Mouse (Mus musculus): ENCODE measurements at regions not wholly inside any gene's neighbourhood (a gene's known extent, or its start where the extent isn't known, plus 50 kb on each side); places are given as distances from the start of the nearest gene placed in this dataset.

DNA sequence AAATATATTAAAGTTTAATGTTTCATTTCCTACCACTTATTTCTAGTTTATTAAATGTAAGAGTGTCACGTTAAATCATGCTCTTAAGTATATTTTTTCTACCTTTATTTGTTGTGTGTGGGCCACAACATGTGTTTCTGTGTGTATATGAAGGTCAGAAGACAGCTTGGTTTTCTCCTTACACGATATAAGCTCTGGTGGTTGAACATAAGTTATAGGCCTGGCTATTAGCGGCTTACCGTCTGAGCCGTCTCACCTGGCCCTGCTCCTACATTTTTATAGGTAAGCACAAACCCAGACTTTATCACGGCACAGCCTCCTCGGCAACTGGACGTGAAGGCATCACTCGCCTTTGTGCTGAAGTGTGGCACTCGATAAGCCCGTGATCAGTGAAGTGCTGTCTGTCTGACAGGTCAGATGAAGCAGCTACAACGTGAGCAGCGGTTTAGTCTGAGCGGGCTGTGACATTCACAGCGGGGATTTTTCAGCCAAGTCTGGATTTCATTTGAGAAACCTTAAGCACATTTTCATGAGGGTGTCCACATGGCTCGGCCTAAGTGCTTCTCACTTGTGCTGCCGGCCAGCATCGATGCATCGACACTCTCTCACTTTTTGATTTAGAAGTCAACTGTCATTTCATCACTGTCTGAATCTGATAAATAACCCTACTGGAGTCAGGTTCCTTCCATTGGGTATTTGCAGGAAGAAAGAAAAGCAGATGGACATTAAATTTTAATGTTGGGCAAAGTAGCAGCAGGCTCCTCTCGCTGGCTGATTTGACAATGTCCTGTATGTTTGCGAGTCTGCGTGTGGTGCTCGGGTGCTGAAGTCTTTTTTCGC is 950.0 kb downstream of the Adgrl3 start:
- H3K9me3 ChIP-seq (ENCODE audit: low read length): no peaks in the 10 kb centered on the region
- no peaks in the 10 kb centered on the region for H3K27me3 ChIP-seq (replicated peaks; ENCODE audit: insufficient read depth, low read length)
- no peak overlapping the region for H3K27ac ChIP-seq (ENCODE audit: low read length)
- no peak for ATAC-seq
- no peak overlapping the region for H3K9ac ChIP-seq (replicated peaks; ENCODE audit: low read depth)
- DNase-seq (ENCODE audit: low spot score): no peak
- 71% methylated on average over 24 of the region's 24 CpGs for WGBS
- no peaks in the 10 kb centered on the region for H3K36me3 ChIP-seq (ENCODE audit: insufficient read depth, low read length)
- no peak overlapping the region for H3K4me2 ChIP-seq (replicated peaks; ENCODE audit: low read depth, low read length)
- no peak overlapping the region for H3K4me3 ChIP-seq (ENCODE audit: low read depth, low read length)
- no peak for TF ChIP-seq EP300 (IDR thresholded peaks at IDR 0.05)
- no peak for TF ChIP-seq CTCF (IDR thresholded peaks at IDR 0.05)
- H3K4me1 ChIP-seq (ENCODE audit: insufficient read depth, low read depth, low read length): no peaks in the 10 kb centered on the region

DNA sequence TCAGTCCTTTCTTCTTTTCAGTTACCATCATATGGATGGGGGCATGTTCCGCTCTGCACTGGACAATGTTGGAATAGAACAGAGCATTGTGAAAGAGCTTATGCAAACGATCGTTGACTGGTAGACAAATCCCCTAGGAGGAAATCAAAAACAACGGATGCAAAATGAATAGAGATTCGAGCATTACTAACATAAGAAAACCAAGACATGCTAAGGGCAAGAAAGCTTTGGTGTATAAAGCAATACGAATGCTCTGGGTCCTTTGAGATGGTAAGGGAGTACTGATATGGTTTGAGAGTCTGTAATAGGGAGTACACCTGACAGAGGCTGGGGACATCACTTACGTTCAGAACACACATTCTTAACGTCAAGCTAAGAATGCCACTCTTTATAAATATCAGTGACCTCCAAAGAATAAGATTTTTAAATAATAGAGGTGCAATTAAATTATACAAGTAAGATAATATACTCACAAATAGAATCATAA is 950.6 kb downstream of the Adgrl3 start:
- no peak for ATAC-seq
- H3K36me3 ChIP-seq (ENCODE audit: insufficient read depth, low read length): no peaks in the 10 kb centered on the region
- TF ChIP-seq CTCF (IDR thresholded peaks at IDR 0.05) (no peak), EP300 (IDR thresholded peaks at IDR 0.05) (no peak)
- H3K27ac ChIP-seq (ENCODE audit: low read length): no peak overlapping the region
- DNase-seq (ENCODE audit: low spot score): no peak
- no peak overlapping the region for H3K4me2 ChIP-seq (replicated peaks; ENCODE audit: low read depth, low read length)
- H3K4me1 ChIP-seq (ENCODE audit: insufficient read depth, low read depth, low read length): no peaks in the 10 kb centered on the region
- no peak overlapping the region for H3K4me3 ChIP-seq (ENCODE audit: low read depth, low read length)
- H3K9me3 ChIP-seq (ENCODE audit: low read length): no peaks in the 10 kb centered on the region
- no peak overlapping the region for H3K9ac ChIP-seq (replicated peaks; ENCODE audit: low read depth)
- 85% methylated on average over 8 of the region's 8 CpGs for WGBS
- no peaks in the 10 kb centered on the region for H3K27me3 ChIP-seq (replicated peaks; ENCODE audit: insufficient read depth, low read length)

DNA sequence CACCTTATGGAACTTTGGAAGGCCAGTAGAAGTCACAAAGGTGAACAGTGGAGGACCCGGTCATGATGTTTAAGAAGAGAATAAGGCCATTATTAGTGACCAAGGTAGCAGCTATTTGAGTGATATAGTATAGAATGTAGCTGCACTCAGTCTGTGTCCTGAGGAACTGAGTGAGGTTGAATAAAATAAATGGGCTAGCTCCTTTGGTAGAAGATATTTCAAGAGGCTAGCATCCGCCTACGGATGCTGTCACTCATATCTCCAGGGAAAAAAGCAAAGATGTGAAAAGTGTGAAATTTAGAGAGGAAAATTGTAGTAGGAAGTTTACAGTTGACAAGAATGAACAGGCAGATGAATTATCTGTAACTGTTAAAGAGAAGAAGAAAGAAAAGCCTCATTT is 956.6 kb downstream of the Adgrl3 start:
- DNase-seq (ENCODE audit: low spot score) (no peak), ATAC-seq (no peak)
- Histone ChIP-seq H3K9ac (replicated peaks; ENCODE audit: low read depth) (no peak overlapping the region), H3K4me2 (replicated peaks; ENCODE audit: low read depth, low read length) (no peak overlapping the region), H3K4me1 (ENCODE audit: insufficient read depth, low read depth, low read length) (no peaks in the 10 kb centered on the region), H3K9me3 (ENCODE audit: low read length) (no peaks in the 10 kb centered on the region), H3K36me3 (ENCODE audit: insufficient read depth, low read length) (no peaks in the 10 kb centered on the region), H3K27me3 (replicated peaks; ENCODE audit: insufficient read depth, low read length) (no peaks in the 10 kb centered on the region), H3K4me3 (ENCODE audit: low read depth, low read length) (no peak overlapping the region), H3K27ac (ENCODE audit: low read length) (no peak overlapping the region)
- 92% methylated on average over 3 of the region's 3 CpGs for WGBS
- TF ChIP-seq EP300 (IDR thresholded peaks at IDR 0.05): no peak
- no peak for TF ChIP-seq CTCF (IDR thresholded peaks at IDR 0.05)

DNA sequence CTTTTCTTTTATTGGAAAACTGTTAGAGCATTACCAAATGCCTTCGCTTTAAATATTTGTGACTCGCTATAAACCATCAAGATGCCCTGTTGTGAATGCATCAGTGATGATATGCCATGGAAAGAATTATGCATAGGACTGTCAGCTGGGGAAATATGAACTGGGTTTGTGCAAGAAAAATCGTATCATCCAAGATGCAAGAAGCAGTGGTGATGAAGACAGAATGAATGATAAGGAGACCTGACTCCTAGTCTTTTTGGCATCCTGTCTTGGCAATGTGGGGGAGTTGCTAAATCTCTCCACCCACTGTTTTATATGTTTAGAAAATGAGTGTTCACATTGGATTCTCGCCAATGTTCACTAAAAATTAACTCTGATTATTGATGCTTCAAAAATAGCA is 963.4 kb downstream of the Adgrl3 start:
- TF ChIP-seq CTCF (IDR thresholded peaks at IDR 0.05): no peak
- TF ChIP-seq EP300 (IDR thresholded peaks at IDR 0.05): no peak
- Histone ChIP-seq H3K4me2 (replicated peaks; ENCODE audit: low read depth, low read length) (no peak overlapping the region), H3K36me3 (ENCODE audit: insufficient read depth, low read length) (no peaks in the 10 kb centered on the region), H3K27me3 (replicated peaks; ENCODE audit: insufficient read depth, low read length) (no peaks in the 10 kb centered on the region), H3K4me1 (ENCODE audit: insufficient read depth, low read depth, low read length) (no peaks in the 10 kb centered on the region), H3K27ac (ENCODE audit: low read length) (no peak overlapping the region), H3K4me3 (ENCODE audit: low read depth, low read length) (no peak overlapping the region), H3K9ac (replicated peaks; ENCODE audit: low read depth) (no peak overlapping the region), H3K9me3 (ENCODE audit: low read length) (no peaks in the 10 kb centered on the region)
- ATAC-seq: no peak
- WGBS: 65% methylated on average over 4 of the region's 4 CpGs
- DNase-seq (ENCODE audit: low spot score): no peak

DNA sequence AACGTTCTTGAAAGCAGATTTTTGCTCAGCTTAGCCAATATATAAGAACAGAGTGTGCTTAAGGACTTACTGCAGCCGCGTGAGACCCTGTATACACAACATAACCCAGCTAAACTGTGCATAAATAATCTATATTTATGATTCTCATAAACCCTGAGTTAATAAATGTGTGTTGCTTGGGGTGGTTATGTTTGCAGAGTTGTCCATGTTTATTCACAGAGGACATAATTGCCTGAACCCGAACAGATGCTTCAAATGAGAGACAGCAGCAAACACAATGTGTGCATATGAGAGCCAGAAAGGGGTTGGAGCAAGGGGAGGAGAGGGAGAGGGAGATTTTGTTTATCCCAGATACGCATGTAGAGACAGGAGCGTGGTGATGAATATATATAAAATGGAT is 968.1 kb downstream of the Adgrl3 start:
- ATAC-seq (no peak), DNase-seq (ENCODE audit: low spot score) (no peak)
- no peak for TF ChIP-seq EP300 (IDR thresholded peaks at IDR 0.05)
- TF ChIP-seq CTCF (IDR thresholded peaks at IDR 0.05): no peak
- Histone ChIP-seq H3K9ac (replicated peaks; ENCODE audit: low read depth) (no peak overlapping the region), H3K27me3 (replicated peaks; ENCODE audit: insufficient read depth, low read length) (no peaks in the 10 kb centered on the region), H3K4me3 (ENCODE audit: low read depth, low read length) (no peak overlapping the region), H3K4me2 (replicated peaks; ENCODE audit: low read depth, low read length) (no peak overlapping the region), H3K27ac (ENCODE audit: low read length) (no peak overlapping the region), H3K36me3 (ENCODE audit: insufficient read depth, low read length) (no peaks in the 10 kb centered on the region), H3K4me1 (ENCODE audit: insufficient read depth, low read depth, low read length) (no peaks in the 10 kb centered on the region), H3K9me3 (ENCODE audit: low read length) (no peaks in the 10 kb centered on the region)
- WGBS: 66% methylated on average over 6 of the region's 6 CpGs

DNA sequence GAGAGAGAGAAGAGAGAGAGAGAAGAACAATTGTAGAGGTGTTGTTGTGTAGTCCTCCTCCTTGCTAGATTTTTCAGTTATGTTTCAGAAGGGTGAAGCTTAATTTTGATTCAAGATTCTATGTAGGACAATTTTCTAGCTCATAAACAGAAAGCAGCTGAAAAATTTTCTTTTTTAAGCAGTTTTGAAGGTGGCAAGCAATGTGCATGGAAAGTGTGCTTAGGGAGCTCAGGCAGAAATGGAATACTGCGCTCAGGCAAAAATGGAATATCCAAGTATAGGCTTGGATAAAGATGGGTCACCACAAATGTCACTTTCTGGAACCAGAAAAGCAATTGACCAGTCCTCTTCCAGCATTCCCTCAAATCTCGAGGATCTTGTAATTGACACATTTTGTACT is 988.0 kb downstream of the Adgrl3 start:
- 81% methylated on average over 2 of the region's 2 CpGs for WGBS
- H3K4me1 ChIP-seq (ENCODE audit: insufficient read depth, low read depth, low read length): no peaks in the 10 kb centered on the region
- H3K36me3 ChIP-seq (ENCODE audit: insufficient read depth, low read length): no peaks in the 10 kb centered on the region
- DNase-seq (ENCODE audit: low spot score) (no peak), ATAC-seq (no peak)
- no peak overlapping the region for H3K27ac ChIP-seq (ENCODE audit: low read length)
- TF ChIP-seq EP300 (IDR thresholded peaks at IDR 0.05) (no peak), CTCF (IDR thresholded peaks at IDR 0.05) (no peak)
- no peak overlapping the region for H3K9ac ChIP-seq (replicated peaks; ENCODE audit: low read depth)
- no peaks in the 10 kb centered on the region for H3K9me3 ChIP-seq (ENCODE audit: low read length)
- H3K4me2 ChIP-seq (replicated peaks; ENCODE audit: low read depth, low read length): no peak overlapping the region
- H3K27me3 ChIP-seq (replicated peaks; ENCODE audit: insufficient read depth, low read length): no peaks in the 10 kb centered on the region
- no peak overlapping the region for H3K4me3 ChIP-seq (ENCODE audit: low read depth, low read length)

Measured in lung, postnatal 0 days (tissue).